ENCODE assay signal across 10 mouse cellular contexts in genomic region chr17:48512614-48513281, GRCm38 (mm10). TPM values are rescaled to one million over a fixed set of nuclear protein-coding genes. Genes with fewer than 3 reads are reported as not detected.
DNase-seq lines count a peak whose midpoint lies in the region; ATAC-seq lines count a peak whose summit lies in the region.
"Had no signal": no experiment of that assay in that cellular context is flagged by ENCODE, and none has a peak within 500 bp of the region (broad histone marks: within the 10 kb centered on the region; RNA-seq: fewer than 3 reads in every experiment).

No protein-coding gene starts in this region.

- intact Hi-C loops in heart, postnatal 10 days (cut with DNase I), result no loop called here
- intact Hi-C loops in gastrocnemius, postnatal 36 days (cut with DNase I), result no loop called here

- no peaks in the 10 kb centered on the region for H3K27me3 ChIP-seq in heart, embryonic 11.5 days (ENCODE audit: control insufficient read depth, insufficient read depth, low read length)
- H3K27me3 ChIP-seq in forebrain, embryonic 11.5 days (ENCODE audit: control insufficient read depth, insufficient read depth, low read length), result no peaks in the 10 kb centered on the region
- H3K27me3 ChIP-seq in limb, embryonic 11.5 days (ENCODE audit: control insufficient read depth, insufficient read depth, low read length), result no peaks in the 10 kb centered on the region
- H3K27me3 ChIP-seq in liver, embryonic 11.5 days (replicated peaks; ENCODE audit: control insufficient read depth, insufficient read depth, low read length), result no peaks in the 10 kb centered on the region

- WGBS in heart, embryonic 11.5 days (ENCODE audit: insufficient replicate concordance), result 41% methylated on average over 18 of the region's 18 CpGs
- WGBS in forebrain, embryonic 11.5 days, result 35% methylated on average over 18 of the region's 18 CpGs
- 43% methylated on average over 18 of the region's 18 CpGs for WGBS in limb, embryonic 11.5 days
- 52% methylated on average over 18 of the region's 18 CpGs for WGBS in liver, embryonic 11.5 days

- H3K9me3 ChIP-seq in heart, embryonic 11.5 days (replicated peaks; ENCODE audit: control insufficient read depth, low read length), result no peaks in the 10 kb centered on the region
- no peaks in the 10 kb centered on the region for H3K9me3 ChIP-seq in forebrain, embryonic 11.5 days (ENCODE audit: control insufficient read depth, low read length)
- no peaks in the 10 kb centered on the region for H3K9me3 ChIP-seq in limb, embryonic 11.5 days (ENCODE audit: control insufficient read depth, low read length)
- no peaks in the 10 kb centered on the region for H3K9me3 ChIP-seq in liver, embryonic 11.5 days (ENCODE audit: control insufficient read depth, low read length)

- H3K4me3 ChIP-seq in heart, embryonic 11.5 days (ENCODE audit: low read depth, low read length), result no peak overlapping the region
- no peak overlapping the region for H3K4me3 ChIP-seq in forebrain, embryonic 11.5 days (ENCODE audit: low read depth, low read length)
- no peak overlapping the region for H3K4me3 ChIP-seq in limb, embryonic 11.5 days (ENCODE audit: low read depth, low read length)
- no peak overlapping the region for H3K4me3 ChIP-seq in liver, embryonic 11.5 days (ENCODE audit: low read depth, low read length)
- H3K4me3 ChIP-seq: erythroblast, embryonic 14.5 days had no signal

- 0 out of 2 replicates have a peak overlapping the region, but pooled peaks have one; percentile 8 for H3K4me2 ChIP-seq in heart, embryonic 11.5 days
- H3K4me2 ChIP-seq in forebrain, embryonic 11.5 days (ENCODE audit: low read depth, low read length, severe bottlenecking), result 0 out of 2 replicates have a peak overlapping the region, but pooled peaks have one; percentile 15
- no peak overlapping the region for H3K4me2 ChIP-seq in limb, embryonic 11.5 days (ENCODE audit: low read depth, severe bottlenecking)
- H3K4me2 ChIP-seq in liver, embryonic 11.5 days, result no peak overlapping the region

- H3K9ac ChIP-seq in heart, embryonic 11.5 days (ENCODE audit: low read depth, low read length), result no peak overlapping the region
- no peak overlapping the region for H3K9ac ChIP-seq in forebrain, embryonic 11.5 days (ENCODE audit: low read length)
- H3K9ac ChIP-seq in limb, embryonic 11.5 days (ENCODE audit: low read length), result no peak overlapping the region
- H3K9ac ChIP-seq in liver, embryonic 11.5 days (ENCODE audit: low read depth, low read length), result no peak overlapping the region

- H3K4me1 ChIP-seq in heart, embryonic 11.5 days (ENCODE audit: control insufficient read depth, insufficient read depth, low read length), result peaks cover 4% of the 10 kb centered on the region; the same call in 1 of the 2 replicates
- peaks cover 3% of the 10 kb centered on the region; the same call in 1 of the 2 replicates for H3K4me1 ChIP-seq in forebrain, embryonic 11.5 days (replicated peaks; ENCODE audit: control insufficient read depth, insufficient read depth, low read length)
- H3K4me1 ChIP-seq in limb, embryonic 11.5 days (ENCODE audit: control insufficient read depth, insufficient read depth, low read length), result peaks cover 3% of the 10 kb centered on the region; the same call in 1 of the 2 replicates
- no peaks in the 10 kb centered on the region for H3K4me1 ChIP-seq in liver, embryonic 11.5 days (replicated peaks; ENCODE audit: control insufficient read depth, insufficient read depth, low read length)

- no peak for DNase-seq in heart, postnatal 10 days
- peak; percentile 57 for DNase-seq in forebrain, embryonic 11.5 days (ENCODE audit: low spot score)
- no peak for DNase-seq in limb, embryonic 11.5 days (ENCODE audit: low spot score)
- no peak for DNase-seq in liver, embryonic 11.5 days (ENCODE audit: low spot score)
- no peak for DNase-seq in gastrocnemius, postnatal 36 days
- no peak for DNase-seq in layer of hippocampus, postnatal 36 days

- peak; percentile 39; the same call in 1 of the 2 replicates for ATAC-seq in heart, embryonic 11.5 days (replicated peaks; ENCODE audit: insufficient number of reproducible peaks, low FRiP score, low TSS enrichment)
- peak; percentile 94 for ATAC-seq in forebrain, embryonic 11.5 days (replicated peaks; ENCODE audit: low FRiP score)
- 0 out of 2 replicates have a peak, but pooled peaks have one; percentile 31 for ATAC-seq in limb, embryonic 11.5 days (ENCODE audit: insufficient number of reproducible peaks, low FRiP score, low TSS enrichment, low read depth)
- 0 out of 2 replicates have a peak, but pooled peaks have one; percentile 9 for ATAC-seq in neutrophil, adult 5-6 weeks (ENCODE audit: extremely low read depth, insufficient number of reproducible peaks, low FRiP score, poor library complexity, severe bottlenecking)
- ATAC-seq in liver, embryonic 11.5 days (replicated peaks; ENCODE audit: low FRiP score), result no peak
- ATAC-seq: activated CD4-positive, CD25-positive, alpha-beta regulatory T cell, adult 4 months had no signal

- no peaks in the 10 kb centered on the region for H3K36me3 ChIP-seq in heart, embryonic 11.5 days (ENCODE audit: control insufficient read depth, insufficient read depth, low read length)
- H3K36me3 ChIP-seq in forebrain, embryonic 11.5 days (ENCODE audit: control insufficient read depth, insufficient read depth, low read length), result no peaks in the 10 kb centered on the region
- H3K36me3 ChIP-seq in limb, embryonic 11.5 days (ENCODE audit: control insufficient read depth, insufficient read depth, low read length), result no peaks in the 10 kb centered on the region
- H3K36me3 ChIP-seq in liver, embryonic 11.5 days (ENCODE audit: control insufficient read depth, insufficient read depth, low read length), result no peaks in the 10 kb centered on the region

- no peak overlapping the region for H3K27ac ChIP-seq in heart, embryonic 11.5 days (ENCODE audit: low read depth, low read length)
- H3K27ac ChIP-seq in forebrain, embryonic 11.5 days (ENCODE audit: low read depth, low read length), result no peak overlapping the region
- no peak overlapping the region for H3K27ac ChIP-seq in limb, embryonic 11.5 days (replicated peaks; ENCODE audit: low read depth, low read length)
- no peak overlapping the region for H3K27ac ChIP-seq in liver, embryonic 11.5 days (ENCODE audit: low read depth, low read length)

RNA-seq across cellular contexts. Expression of gene Unc5cl, which starts 58.0 kb away (rescaled TPM):
- 0.17 and 0.23 TPM in 2 replicates for polyA plus RNA-seq in heart, embryonic 11.5 days (2014; fragmentation: Nextera tagmentation; extraction: Ambion mirVana)
- total RNA-seq in heart, postnatal 10 days (2021), result under 1 TPM in 1 of 2 experiments, not detected in 1; 0.72 TPM
- polyA plus RNA-seq in forebrain, embryonic 11.5 days (2014; fragmentation: Nextera tagmentation; extraction: Ambion mirVana), result 0.17 and 0.25 TPM in 2 replicates
- polyA plus RNA-seq in limb, embryonic 11.5 days (2014; fragmentation: Nextera tagmentation; extraction: Ambion mirVana), result 0.13 and 0.33 TPM in 2 replicates
- total RNA-seq in neutrophil, adult 5-6 weeks (2017), result 5.2 and 11.3 TPM in 2 replicates
- polyA plus RNA-seq in liver, embryonic 11.5 days (2014; fragmentation: Nextera tagmentation; extraction: Ambion mirVana), result 1.0 and 2.0 TPM in 2 replicates
- not detected for total RNA-seq in gastrocnemius, postnatal 36 days (2021)
- under 1 TPM; 0.27 to 0.30 TPM for total RNA-seq in layer of hippocampus, postnatal 36 days (2021)

Comparison
In these comparisons a context has a peak if more than half of its experiments do, and no peak if none do; other contexts are left out.
1. H3K4me2 ChIP-seq: peak in heart, embryonic 11.5 days (single experiment) and forebrain, embryonic 11.5 days (single experiment); none in limb, embryonic 11.5 days (single experiment) and liver, embryonic 11.5 days (single experiment).